Mouse (Mus musculus) heart, embryonic 16.5 days (tissue): ENCODE data around the gene Sorcs3. TPM values are rescaled to one million over a fixed set of nuclear protein-coding genes. Genes with fewer than 3 reads are reported as not detected.

ENCODE experiments used
- ATAC-seq: fragments of 200-750 bp; cut with Nextera tagmentation; replicated peaks from 2 replicates; pipeline ENCODE4 v1.8.0; 2017; ENCODE audit warnings: moderate number of reproducible peaks; ENCODE audit not compliant: insufficient read depth, low FRiP score; ENCODE audit errors: extremely low read depth
- H3K27ac ChIP-seq: fragments of 300-500 bp; sonication (generic); 2 replicates; pipeline ENCODE4 v1.5.1; 2014; ENCODE audit warnings: mild to moderate bottlenecking, low read length, control low read depth, moderate library complexity
- H3K27me3 ChIP-seq: fragments of 300-500 bp; sonication (generic); 2 replicates; pipeline ENCODE4 v1.6.1; 2014; ENCODE audit warnings: low read length, mixed read lengths; ENCODE audit not compliant: control insufficient read depth, insufficient read depth
- H3K36me3 ChIP-seq: fragments of 300-500 bp; sonication (generic); 2 replicates; pipeline ENCODE4 v1.6.1; 2014; ENCODE audit not compliant: control insufficient read depth, insufficient read depth
- H3K4me1 ChIP-seq: fragments of 300-500 bp; sonication (generic); 2 replicates; pipeline ENCODE4 v1.6.1; 2014; ENCODE audit warnings: low read length, mixed read lengths; ENCODE audit not compliant: control insufficient read depth, insufficient read depth
- H3K4me2 ChIP-seq: fragments of 300-500 bp; sonication (generic); 2 replicates; pipeline ENCODE4 v1.6.1; 2014; ENCODE audit warnings: low read depth, mild to moderate bottlenecking, control low read depth, low read length
- H3K4me3 ChIP-seq: fragments of 300-500 bp; sonication (generic); 2 replicates; pipeline ENCODE4 v1.5.1; 2014; ENCODE audit warnings: mild to moderate bottlenecking, control low read depth, low read length
- H3K9ac ChIP-seq: fragments of 300-500 bp; sonication (generic); 2 replicates; pipeline ENCODE4 v1.6.1; 2014; ENCODE audit warnings: low read length, control low read depth
- H3K9me3 ChIP-seq: fragments of 300-500 bp; sonication (generic); replicated peaks from 2 replicates; pipeline ENCODE4 v1.6.1; 2016; ENCODE audit warnings: low read length; ENCODE audit not compliant: control insufficient read depth
- WGBS: fragments of 180-500 bp; shearing (Covaris S2); extraction: QIAGEN DNeasy Blood & Tissue Kit; methylation state at CpG from one replicate; pipeline ENCODE4 v1.1.7; 2014; 5-methylcytosine and 5-hydroxymethylcytosine counted together
- polyA plus RNA-seq: library from polyadenylated mRNA; unstranded; fragments of >200 nt; fragmentation: Nextera tagmentation; extraction: Ambion mirVana; gene quantifications from 2 replicates; pipeline ENCODE4 v1.2.1, GENCODE M21; 2015

Sorcs3 gene
- 0.17 and 0.21 TPM in 2 replicates for polyA plus RNA-seq

- peaks cover 10% of the 10 kb centered on the region for H3K4me1 ChIP-seq
Observed at GRCm38 (mm10) chr19:48205929-48206814, at the start of gene Sorcs3. Sorcs3 (plus strand) TSS chr19:48206025.

GRCm38 (mm10) chr19:48165341-48165740 is 40.5 kb upstream of the Sorcs3 start:
- H3K36me3 ChIP-seq = no peaks in the 10 kb centered on the region
- H3K9me3 ChIP-seq = no peaks in the 10 kb centered on the region
- no peak overlapping the region for H3K4me2 ChIP-seq
- no peak for ATAC-seq
- H3K27ac ChIP-seq = no peak overlapping the region
- H3K4me3 ChIP-seq = no peak overlapping the region
- H3K27me3 ChIP-seq = no peaks in the 10 kb centered on the region
- H3K9ac ChIP-seq = no peak overlapping the region
- 79% methylated on average over 3 of the region's 3 CpGs for WGBS
- H3K4me1 ChIP-seq = no peaks in the 10 kb centered on the region

More at GRCm38 (mm10) chr19:48205929-48206814, at the start of gene Sorcs3:
- no peak within 1 kb of the TSS for H3K27ac ChIP-seq
- ATAC-seq = no peak; the same call in 1 of the 2 replicates
- H3K9ac ChIP-seq = peak within 1 kb of the TSS; percentile 44
- H3K27me3 ChIP-seq = peaks cover 62% of the 10 kb centered on the region
- H3K4me3 ChIP-seq = peak within 1 kb of the TSS; percentile 55
- no peaks in the 10 kb centered on the region for H3K36me3 ChIP-seq
- under 1% methylated on average over 69 of the region's 70 CpGs for WGBS
- H3K4me2 ChIP-seq = peak within 1 kb of the TSS; percentile 96
- no peaks in the 10 kb centered on the region for H3K9me3 ChIP-seq

- Histone ChIP-seq H3K36me3 (no peaks in the 10 kb centered on the region), H3K27me3 (no peaks in the 10 kb centered on the region), H3K4me2 (no peak overlapping the region), H3K4me3 (no peak overlapping the region), H3K27ac (no peak overlapping the region), H3K9ac (no peak overlapping the region), H3K4me1 (no peaks in the 10 kb centered on the region), H3K9me3 (no peaks in the 10 kb centered on the region)
- no peak for ATAC-seq
- WGBS = 41% methylated on average over 1 of the region's 1 CpGs
Observed at GRCm38 (mm10) chr19:48167110-48167509, 38.7 kb upstream of the Sorcs3 start.

GRCm38 (mm10) chr19:48168284-48168683 is 37.5 kb upstream of the Sorcs3 start:
- 46% methylated on average over 5 of the region's 5 CpGs for WGBS
- Histone ChIP-seq H3K9ac (no peak overlapping the region), H3K36me3 (no peaks in the 10 kb centered on the region), H3K27ac (no peak overlapping the region), H3K9me3 (no peaks in the 10 kb centered on the region), H3K4me2 (no peak overlapping the region), H3K4me1 (no peaks in the 10 kb centered on the region), H3K27me3 (no peaks in the 10 kb centered on the region), H3K4me3 (no peak overlapping the region)
- no peak for ATAC-seq

GRCm38 (mm10) chr19:48174717-48175116 is 31.1 kb upstream of the Sorcs3 start:
- no peaks in the 10 kb centered on the region for H3K9me3 ChIP-seq
- no peak overlapping the region for H3K9ac ChIP-seq
- H3K27me3 ChIP-seq = no peaks in the 10 kb centered on the region
- H3K4me2 ChIP-seq = no peak overlapping the region
- no peak overlapping the region for H3K27ac ChIP-seq
- 63% methylated on average over 4 of the region's 4 CpGs for WGBS
- H3K36me3 ChIP-seq = no peaks in the 10 kb centered on the region
- no peak overlapping the region for H3K4me3 ChIP-seq
- no peak for ATAC-seq
- H3K4me1 ChIP-seq = no peaks in the 10 kb centered on the region

GRCm38 (mm10) chr19:48203928-48204470 is 1.8 kb upstream of the Sorcs3 start:
- Histone ChIP-seq H3K4me2 (peak overlapping the region; percentile 96), H3K27ac (no peak overlapping the region), H3K36me3 (no peaks in the 10 kb centered on the region), H3K27me3 (peaks cover 55% of the 10 kb centered on the region), H3K9ac (no peak overlapping the region), H3K4me1 (peaks cover 10% of the 10 kb centered on the region), H3K9me3 (no peaks in the 10 kb centered on the region), H3K4me3 (peak overlapping the region; percentile 24)
- 2% methylated on average over 22 of the region's 22 CpGs for WGBS
- ATAC-seq = no peak

- no peak for ATAC-seq
- no peak overlapping the region for H3K9ac ChIP-seq
- H3K27ac ChIP-seq = no peak overlapping the region
- peak overlapping the region; percentile 55 for H3K4me3 ChIP-seq
- peaks cover 58% of the 10 kb centered on the region for H3K27me3 ChIP-seq
- H3K36me3 ChIP-seq = no peaks in the 10 kb centered on the region
- under 1% methylated on average over 8 of the region's 8 CpGs for WGBS
- peak overlapping the region; percentile 96 for H3K4me2 ChIP-seq
- peaks cover 10% of the 10 kb centered on the region for H3K4me1 ChIP-seq
- no peaks in the 10 kb centered on the region for H3K9me3 ChIP-seq
Observed at GRCm38 (mm10) chr19:48204476-48204875, 1.3 kb upstream of the Sorcs3 start.

GRCm38 (mm10) chr19:48204892-48205761 is 698 bp upstream of the Sorcs3 start:
- H3K9ac ChIP-seq = peak overlapping the region; percentile 44; the same call in 1 of the 2 replicates
- H3K27ac ChIP-seq = no peak overlapping the region
- under 1% methylated on average over 51 of the region's 62 CpGs for WGBS

More at GRCm38 (mm10) chr19:48204892-48205761, 698 bp upstream of the Sorcs3 start:
- Histone ChIP-seq H3K9me3 (no peaks in the 10 kb centered on the region), H3K4me1 (peaks cover 10% of the 10 kb centered on the region), H3K27me3 (peaks cover 62% of the 10 kb centered on the region), H3K4me3 (peak overlapping the region; percentile 55), H3K4me2 (peak overlapping the region; percentile 96), H3K36me3 (no peaks in the 10 kb centered on the region)
- ATAC-seq = no peak
